Mouse (Mus musculus): ENCODE results near the gene Cipc. TPM values are rescaled to one million over a fixed set of nuclear protein-coding genes. Genes with fewer than 3 reads are reported as not detected.
A peak's percentile ranks its signal among the peaks of the same experiment; 100 is the strongest.

Gene Cipc
- polyA plus RNA-seq, 1 experiment from 2014 or later = 41.5 TPM

DNA sequence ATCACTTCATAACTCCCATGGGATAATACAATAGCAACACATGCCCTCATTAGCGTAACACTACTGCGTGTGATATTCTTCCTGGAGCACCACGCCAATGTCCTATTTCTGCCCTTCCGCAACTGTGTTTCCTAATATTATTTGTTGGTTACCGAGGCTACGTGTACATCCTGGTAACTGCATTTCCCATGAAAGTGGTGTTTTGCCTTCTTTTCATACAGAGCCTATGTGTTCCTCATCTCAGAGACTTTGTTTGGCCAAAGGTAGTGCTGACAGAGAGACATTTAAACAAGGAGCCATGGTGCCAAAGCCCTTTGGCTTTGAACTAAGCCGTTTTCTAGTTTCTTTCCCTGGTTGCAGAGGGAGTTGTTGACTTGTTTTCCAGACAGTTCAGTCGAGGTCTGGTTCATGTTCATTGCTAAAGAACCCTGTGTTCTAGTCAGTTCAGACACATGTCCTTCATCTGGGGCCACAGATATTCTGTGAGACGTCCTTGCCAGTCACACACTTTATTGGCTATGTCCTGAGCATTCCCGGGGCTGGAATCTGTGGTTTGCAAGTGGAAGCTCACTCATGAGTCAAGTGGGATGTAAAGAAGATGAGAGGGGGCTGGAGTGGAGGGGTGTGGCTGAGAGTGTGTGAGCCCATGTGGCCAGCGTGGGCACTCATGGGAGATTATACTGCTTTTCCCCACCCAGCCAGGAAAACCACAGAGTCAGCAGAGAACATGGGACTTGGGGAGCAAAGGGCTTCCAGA, 10.1 kb upstream of the Cipc start:
- Histone ChIP-seq H3K36me3 (no peaks in the 10 kb centered on the region), H3K9ac (no peak overlapping the region), H3K4me2 (replicated peaks) (no peak overlapping the region), H3K27ac (no peak overlapping the region), H3K4me1 (peaks cover 24% of the 10 kb centered on the region), H3K4me3 (no peak overlapping the region), H3K27me3 (replicated peaks) (no peaks in the 10 kb centered on the region), H3K9me3 (no peaks in the 10 kb centered on the region)
- WGBS = 88% methylated on average over 11 of the region's 11 CpGs
- ATAC-seq (ENCODE audit: low FRiP score, low read depth) = no peak

DNA sequence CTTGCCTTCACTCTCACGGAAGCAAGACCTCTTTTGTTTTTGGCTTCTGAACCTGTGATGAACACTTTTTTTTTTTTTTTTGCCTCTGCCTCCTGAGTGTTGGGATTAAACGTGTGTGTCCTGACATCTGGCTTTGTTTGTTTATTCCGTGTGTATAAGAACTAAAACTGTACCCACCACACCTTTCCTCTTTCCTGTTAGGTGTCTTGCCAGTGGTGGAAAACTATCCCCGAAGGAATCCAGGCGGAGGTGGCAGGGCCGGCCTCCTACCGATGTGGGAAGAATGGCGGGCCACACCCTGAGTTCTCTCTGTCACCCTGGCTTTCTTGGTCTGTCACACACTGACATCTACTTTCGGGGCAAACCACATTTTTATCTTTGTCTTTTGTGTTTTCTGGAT, 8.3 kb upstream of the Cipc start:
- no peak overlapping the region for H3K9ac ChIP-seq
- no peaks in the 10 kb centered on the region for H3K9me3 ChIP-seq
- peaks cover 24% of the 10 kb centered on the region for H3K4me1 ChIP-seq
- no peak overlapping the region for H3K27ac ChIP-seq
- H3K27me3 ChIP-seq (replicated peaks) = no peaks in the 10 kb centered on the region
- H3K4me2 ChIP-seq (replicated peaks) = no peak overlapping the region
- H3K36me3 ChIP-seq = no peaks in the 10 kb centered on the region
- 82% methylated on average over 9 of the region's 9 CpGs for WGBS
- H3K4me3 ChIP-seq = no peak overlapping the region
- no peak for ATAC-seq (ENCODE audit: low FRiP score, low read depth)

DNA sequence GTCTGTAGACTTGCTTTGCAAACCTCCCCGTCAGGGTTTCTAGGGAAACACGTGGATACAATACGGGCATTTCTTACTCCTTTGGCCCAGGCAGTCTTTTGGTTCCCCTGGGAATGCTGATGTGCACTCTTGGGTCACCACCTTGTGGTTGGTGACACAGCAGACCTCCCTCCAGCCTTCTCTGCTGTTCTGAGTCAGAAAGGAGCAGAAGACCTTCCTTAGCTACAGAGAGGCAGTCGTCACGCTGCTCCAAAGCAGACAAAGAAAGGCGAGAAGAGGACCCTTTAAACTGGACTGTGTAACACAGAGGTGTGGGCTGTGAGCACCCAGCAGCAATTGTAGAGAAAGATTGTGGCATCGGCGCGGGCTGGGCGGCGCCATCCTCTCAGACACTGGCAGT, 5.7 kb upstream of the Cipc start:
- H3K4me2 ChIP-seq (replicated peaks) = peak overlapping the region; percentile 43
- ATAC-seq (ENCODE audit: low FRiP score, low read depth) = peak; percentile 48

DNA sequence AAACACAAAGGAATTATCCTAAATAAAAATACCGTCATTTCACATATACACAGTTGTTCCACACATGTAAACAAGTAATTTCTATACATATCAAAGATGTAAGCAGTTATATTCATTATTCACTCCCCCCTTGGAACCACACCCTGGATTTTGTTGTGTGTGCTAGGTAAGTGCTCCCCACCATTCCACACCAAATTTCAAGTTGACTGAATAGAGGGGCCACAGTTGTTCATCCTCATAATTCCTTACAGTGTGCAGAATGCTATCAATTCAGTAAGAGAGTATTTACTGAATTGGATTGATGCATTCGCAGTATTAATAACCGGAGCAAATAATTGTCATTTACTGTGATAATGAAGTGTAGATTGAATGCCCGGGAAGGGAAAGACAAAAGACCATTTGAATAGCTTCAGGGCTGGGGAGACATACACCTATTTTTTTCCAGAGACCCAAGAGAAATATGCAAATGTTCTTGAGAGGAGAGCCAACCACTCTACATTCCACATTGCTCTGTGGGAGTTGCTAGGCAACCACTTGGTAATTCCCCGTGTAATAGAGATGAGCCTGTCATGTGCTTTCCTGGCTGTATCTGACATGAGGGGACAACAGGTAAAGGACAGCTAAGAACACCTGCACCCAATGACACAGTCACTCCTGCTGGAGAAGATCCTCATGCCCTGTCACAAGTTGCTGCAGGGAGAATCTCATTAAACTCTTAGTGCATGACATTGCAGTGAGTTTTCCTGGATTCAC, 4.9 kb upstream of the Cipc start:
- H3K27me3 ChIP-seq (replicated peaks) = no peaks in the 10 kb centered on the region
- peak overlapping the region; percentile 57; the same call in 1 of the 2 replicates for H3K27ac ChIP-seq
- no peaks in the 10 kb centered on the region for H3K9me3 ChIP-seq
- no peaks in the 10 kb centered on the region for H3K36me3 ChIP-seq
- peaks cover 27% of the 10 kb centered on the region for H3K4me1 ChIP-seq
- peak overlapping the region; percentile 39 for H3K4me2 ChIP-seq (replicated peaks)
- 28% methylated on average over 5 of the region's 5 CpGs for WGBS
- no peak overlapping the region for H3K9ac ChIP-seq
- peak; percentile 65 for ATAC-seq (ENCODE audit: low FRiP score, low read depth)
- no peak overlapping the region for H3K4me3 ChIP-seq

More for the DNA sequence above, 5.7 kb upstream of the Cipc start:
- Histone ChIP-seq H3K27me3 (replicated peaks) (no peaks in the 10 kb centered on the region), H3K36me3 (no peaks in the 10 kb centered on the region), H3K27ac (peak overlapping the region; percentile 63), H3K9me3 (no peaks in the 10 kb centered on the region), H3K4me3 (no peak overlapping the region), H3K9ac (0 out of 2 replicates have a peak overlapping the region, but pooled peaks have one; percentile 29), H3K4me1 (peaks cover 27% of the 10 kb centered on the region)
- 20% methylated on average over 11 of the region's 11 CpGs for WGBS

DNA sequence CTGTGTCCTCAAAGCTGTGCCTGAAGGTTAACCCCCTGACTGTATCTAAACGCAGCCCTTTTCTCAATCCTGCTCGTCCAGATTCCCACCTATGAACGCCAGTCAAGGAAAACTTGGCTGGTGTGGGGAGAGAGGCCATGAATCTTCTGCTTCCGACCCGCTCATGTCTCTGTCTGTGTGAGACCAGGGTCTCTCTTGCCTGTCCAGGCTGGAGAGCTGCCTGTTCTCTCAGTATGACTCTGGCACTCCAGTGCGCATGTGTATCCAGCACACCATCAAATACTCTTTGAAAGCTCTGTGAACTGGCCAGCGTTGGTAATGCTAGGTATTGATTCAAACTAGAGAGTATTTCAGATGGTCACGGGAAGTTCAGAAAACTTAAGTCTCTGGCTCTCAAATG, 3.4 kb upstream of the Cipc start:
- no peak overlapping the region for H3K4me2 ChIP-seq (replicated peaks)
- no peaks in the 10 kb centered on the region for H3K27me3 ChIP-seq (replicated peaks)
- no peak overlapping the region for H3K27ac ChIP-seq
- ATAC-seq (ENCODE audit: low FRiP score, low read depth) = no peak
- no peak overlapping the region for H3K9ac ChIP-seq
- H3K36me3 ChIP-seq = no peaks in the 10 kb centered on the region
- peaks cover 36% of the 10 kb centered on the region for H3K4me1 ChIP-seq
- no peaks in the 10 kb centered on the region for H3K9me3 ChIP-seq
- 94% methylated on average over 8 of the region's 8 CpGs for WGBS
- no peak overlapping the region for H3K4me3 ChIP-seq

DNA sequence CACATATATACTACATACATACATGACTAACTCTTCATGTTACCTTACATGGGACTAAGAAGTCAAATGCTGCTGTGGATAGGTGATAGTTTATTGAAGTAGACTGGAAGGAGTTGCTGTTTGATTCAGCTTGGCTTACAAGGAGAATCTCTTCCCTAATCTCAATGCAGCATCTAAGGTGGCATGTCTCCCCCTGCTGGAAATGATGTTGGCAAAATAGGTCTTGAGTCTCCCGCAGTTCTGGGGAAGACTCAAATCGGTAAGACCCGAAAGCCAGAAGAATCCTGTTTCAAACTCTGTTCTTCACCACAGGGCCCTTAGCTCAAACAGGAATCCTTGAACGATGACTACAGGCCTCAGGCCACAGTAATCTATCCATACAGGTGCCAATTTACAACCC, 1.7 kb upstream of the Cipc start:
- Histone ChIP-seq H3K36me3 (no peaks in the 10 kb centered on the region), H3K4me1 (peaks cover 49% of the 10 kb centered on the region), H3K9ac (0 out of 2 replicates have a peak overlapping the region, but pooled peaks have one; percentile 26), H3K9me3 (no peaks in the 10 kb centered on the region), H3K4me3 (no peak overlapping the region), H3K4me2 (replicated peaks) (no peak overlapping the region), H3K27me3 (replicated peaks) (no peaks in the 10 kb centered on the region), H3K27ac (no peak overlapping the region)
- WGBS = 8% methylated on average over 4 of the region's 4 CpGs
- no peak for ATAC-seq (ENCODE audit: low FRiP score, low read depth)

DNA sequence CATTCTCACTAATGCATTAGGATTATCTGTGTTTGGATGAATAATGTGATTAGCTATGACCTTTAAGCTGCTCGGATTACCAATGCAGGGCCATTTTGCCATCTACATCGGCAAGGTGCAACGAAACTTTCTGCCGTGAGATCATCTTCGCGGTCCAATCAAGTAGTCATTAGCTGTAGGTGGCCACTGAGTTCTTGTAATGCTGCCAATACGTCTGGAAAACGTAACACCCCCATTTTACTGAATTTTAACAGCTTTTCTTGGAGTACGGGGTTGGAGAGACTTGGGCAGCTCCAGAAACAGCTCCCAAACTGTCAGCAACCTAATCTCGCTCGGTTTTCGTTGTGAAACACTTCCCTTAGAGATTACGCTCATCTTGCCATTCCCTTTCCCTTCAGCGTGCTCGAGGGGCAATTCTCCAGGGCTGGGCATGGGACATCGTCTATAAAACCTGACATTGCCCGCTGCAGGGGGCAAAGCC, 502 bp upstream of the Cipc start:
- H3K9me3 ChIP-seq = no peaks in the 10 kb centered on the region
- no peaks in the 10 kb centered on the region for H3K27me3 ChIP-seq (replicated peaks)
- ATAC-seq (ENCODE audit: low FRiP score, low read depth) = no peak
- H3K9ac ChIP-seq = peak overlapping the region; percentile 89
- peak overlapping the region; percentile 67 for H3K4me3 ChIP-seq
- peaks cover 40% of the 10 kb centered on the region for H3K4me1 ChIP-seq
- H3K36me3 ChIP-seq = no peaks in the 10 kb centered on the region
- H3K4me2 ChIP-seq (replicated peaks) = peak overlapping the region; percentile 91
- H3K27ac ChIP-seq = peak overlapping the region; percentile 96
- under 1% methylated on average over 17 of the region's 17 CpGs for WGBS

DNA sequence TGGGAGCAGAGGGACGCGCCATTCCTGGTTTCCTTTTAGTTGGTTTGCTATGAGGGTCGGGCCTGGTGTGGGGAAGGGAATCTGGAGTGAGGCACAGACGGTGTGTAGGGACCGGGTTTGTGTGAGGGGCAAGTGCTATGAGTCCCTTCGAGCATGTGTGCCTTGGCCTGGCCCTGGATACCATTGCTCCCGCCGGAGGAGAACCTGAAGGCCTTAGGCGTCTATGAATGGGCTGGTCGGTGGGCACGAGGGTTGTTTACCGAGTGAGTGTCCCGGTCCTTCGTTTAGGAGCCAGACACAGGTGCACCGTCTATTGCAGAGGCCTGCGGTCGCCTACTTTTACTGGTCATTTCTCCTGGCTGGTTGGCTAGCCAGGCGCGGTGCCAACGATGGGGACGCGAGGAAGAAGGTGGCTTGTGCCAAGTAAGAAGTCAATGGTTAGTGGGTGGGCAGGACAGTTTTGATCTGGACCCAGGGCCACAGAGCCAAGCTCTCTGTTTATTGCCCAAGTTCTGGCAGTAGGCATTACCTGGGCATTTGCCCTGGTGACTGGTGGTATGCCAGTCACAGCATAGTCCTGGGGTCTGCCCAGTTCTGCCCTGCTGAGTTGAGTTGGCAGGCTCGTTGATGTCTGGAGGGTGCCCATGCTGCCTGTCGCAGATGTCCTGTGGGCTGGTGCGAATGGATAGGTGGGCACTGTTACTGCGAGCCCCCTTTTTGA, 998 bp downstream of the Cipc start:
- peak overlapping the region; percentile 91 for H3K4me2 ChIP-seq (replicated peaks)
- ATAC-seq (ENCODE audit: low FRiP score, low read depth) = peak; percentile 61
- 16% methylated on average over 26 of the region's 26 CpGs for WGBS
- H3K9me3 ChIP-seq = no peaks in the 10 kb centered on the region
- peak overlapping the region; percentile 67 for H3K4me3 ChIP-seq
- H3K27me3 ChIP-seq (replicated peaks) = no peaks in the 10 kb centered on the region
- H3K27ac ChIP-seq = peak overlapping the region; percentile 1; the same call in 1 of the 2 replicates
- H3K9ac ChIP-seq = peak overlapping the region; percentile 89
- peaks cover 30% of the 10 kb centered on the region for H3K4me1 ChIP-seq
- H3K36me3 ChIP-seq = peaks cover 3% of the 10 kb centered on the region; the same call in 1 of the 2 replicates

DNA sequence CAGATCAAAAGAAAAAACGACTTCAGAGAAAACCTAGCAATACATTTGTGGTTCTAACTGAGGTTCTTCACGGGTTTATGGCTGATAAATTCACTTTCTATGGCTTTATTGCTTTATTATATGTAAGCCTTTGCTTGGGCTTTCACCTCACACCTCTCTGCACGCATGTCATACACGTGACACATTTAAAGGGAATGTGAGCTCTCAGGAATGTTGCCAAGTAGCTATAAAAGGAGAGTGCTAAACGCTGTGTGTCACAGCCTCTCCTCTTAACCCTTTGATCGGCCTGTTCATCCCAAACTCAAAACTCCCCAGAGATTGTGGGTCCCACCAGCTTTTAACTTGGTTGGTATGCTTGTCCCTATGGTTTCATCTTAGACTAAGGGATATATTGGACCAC, 1.8 kb downstream of the Cipc start:
- Histone ChIP-seq H3K9ac (no peak overlapping the region), H3K9me3 (no peaks in the 10 kb centered on the region), H3K4me2 (replicated peaks) (peak overlapping the region; percentile 91), H3K4me3 (no peak overlapping the region), H3K27me3 (replicated peaks) (no peaks in the 10 kb centered on the region), H3K36me3 (peaks cover 7% of the 10 kb centered on the region; the same call in 1 of the 2 replicates), H3K4me1 (peaks cover 29% of the 10 kb centered on the region), H3K27ac (no peak overlapping the region)
- 42% methylated on average over 6 of the region's 6 CpGs for WGBS
- no peak for ATAC-seq (ENCODE audit: low FRiP score, low read depth)

DNA sequence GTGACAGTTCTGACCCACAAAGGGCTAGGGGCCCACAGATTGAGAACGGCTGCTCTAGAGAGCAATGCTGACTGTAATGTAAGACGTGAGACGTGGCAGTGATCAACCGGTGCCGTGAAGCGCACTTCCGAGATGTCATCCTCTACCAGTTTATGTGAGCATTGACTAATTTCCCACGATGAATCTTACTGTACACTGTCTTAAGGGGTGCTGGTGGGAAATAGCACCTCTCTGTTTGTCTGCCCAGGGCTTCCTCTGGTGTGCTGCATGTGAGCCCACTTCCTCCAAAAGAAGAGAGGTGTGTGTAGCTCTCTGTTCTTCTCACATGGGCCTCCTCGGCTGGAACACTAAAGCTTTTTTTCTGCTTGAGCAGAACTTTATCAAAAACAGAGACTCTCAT, 2.7 kb downstream of the Cipc start:
- H3K4me2 ChIP-seq (replicated peaks) = no peak overlapping the region
- 89% methylated on average over 9 of the region's 9 CpGs for WGBS
- H3K4me3 ChIP-seq = no peak overlapping the region
- no peak overlapping the region for H3K9ac ChIP-seq
- ATAC-seq (ENCODE audit: low FRiP score, low read depth) = no peak
- H3K9me3 ChIP-seq = no peaks in the 10 kb centered on the region
- no peaks in the 10 kb centered on the region for H3K27me3 ChIP-seq (replicated peaks)
- no peak overlapping the region for H3K27ac ChIP-seq
- peaks cover 29% of the 10 kb centered on the region for H3K4me1 ChIP-seq
- peaks cover 11% of the 10 kb centered on the region for H3K36me3 ChIP-seq

DNA sequence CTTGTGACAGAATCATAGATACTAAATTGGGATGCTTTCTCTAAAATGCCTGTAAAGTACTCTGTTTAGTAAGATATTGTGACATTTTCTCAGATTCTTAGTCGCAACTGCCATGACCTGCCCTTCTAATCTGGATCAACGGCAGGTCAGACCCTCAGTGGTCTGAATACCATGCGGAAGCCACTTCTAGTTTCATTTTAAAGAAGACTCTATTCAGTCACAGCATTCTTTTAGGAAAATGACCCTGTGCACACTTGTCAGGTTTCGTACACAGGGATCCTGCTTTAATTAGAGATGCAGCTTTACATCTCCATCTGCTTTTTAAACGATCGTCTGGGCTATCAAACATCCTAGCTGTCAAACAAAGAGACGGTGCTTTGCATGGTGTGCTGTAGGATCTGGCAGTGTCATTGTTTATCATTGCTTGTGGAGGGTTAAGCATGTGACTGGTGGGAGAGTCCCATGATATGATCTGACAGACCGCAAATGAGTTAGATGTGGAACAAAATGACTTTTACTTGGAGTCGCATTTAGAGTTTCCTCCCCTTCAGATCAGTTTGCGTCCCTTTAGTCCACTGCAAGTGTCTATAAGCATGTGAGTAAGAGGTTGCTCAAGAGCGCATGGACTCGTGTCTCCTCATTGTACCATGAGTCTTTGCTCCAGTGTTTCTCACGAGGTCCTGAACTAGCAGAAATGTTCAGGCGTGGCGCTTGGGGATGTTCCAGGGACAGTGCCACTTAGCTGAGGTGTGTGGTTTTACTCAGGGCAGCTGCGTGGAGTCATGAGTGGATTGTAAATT, 3.5 kb downstream of the Cipc start:
- no peak overlapping the region for H3K27ac ChIP-seq
- H3K27me3 ChIP-seq (replicated peaks) = no peaks in the 10 kb centered on the region
- peaks cover 18% of the 10 kb centered on the region for H3K36me3 ChIP-seq
- no peak overlapping the region for H3K4me2 ChIP-seq (replicated peaks)
- ATAC-seq (ENCODE audit: low FRiP score, low read depth) = no peak
- no peak overlapping the region for H3K4me3 ChIP-seq
- no peak overlapping the region for H3K9ac ChIP-seq
- H3K9me3 ChIP-seq = no peaks in the 10 kb centered on the region
- H3K4me1 ChIP-seq = peaks cover 29% of the 10 kb centered on the region
- WGBS = 82% methylated on average over 16 of the region's 16 CpGs

Data from neural tube, embryonic 12.5 days (tissue).